Mouse (Mus musculus) mesoderm, embryonic 11.5 days (tissue): ENCODE measurements around the gene Tmem59l.
A peak's percentile ranks its signal among the peaks of the same experiment; 100 is the strongest.

Source experiments
- DNase-seq: peaks from one replicate; pipeline ENCODE4 v3.0.0-alpha.2; 2012; ENCODE audit warnings: low read depth, low spot score

The Tmem59l gene

GRCm38 (mm10) chr8:70488931-70489470, 1.8 kb upstream of the Tmem59l start:
- DNase-seq, result no peak

GRCm38 (mm10) chr8:70487993-70488796, 1.0 kb upstream of the Tmem59l start:
- no peak for DNase-seq

- no peak for DNase-seq
These were observed 922 bp downstream of the Tmem59l start for GRCm38 (mm10) chr8:70486191-70486681.

- no peak for DNase-seq
These were observed 4.2 kb downstream of the Tmem59l start for GRCm38 (mm10) chr8:70482943-70483342.

- DNase-seq, result no peak
These were observed 5.2 kb downstream of the Tmem59l start for GRCm38 (mm10) chr8:70481908-70482307.

GRCm38 (mm10) chr8:70477269-70477982, 9.7 kb downstream of the Tmem59l start:
- no peak for DNase-seq

GRCm38 (mm10) chr8:70476333-70477268, 10.6 kb downstream of the Tmem59l start, which contains the start of gene Klhl26:
Gene Klhl26 (minus strand): TSS chr8:70476968.
- DNase-seq, result peak; percentile 93

GRCm38 (mm10) chr8:70471856-70472255, 15.3 kb downstream of the Tmem59l start:
- DNase-seq, result no peak

- DNase-seq, result no peak
These were observed 17.2 kb downstream of the Tmem59l start for GRCm38 (mm10) chr8:70469938-70470337.

- no peak for DNase-seq
These were observed 17.8 kb downstream of the Tmem59l start for GRCm38 (mm10) chr8:70469295-70469916.

GRCm38 (mm10) chr8:70468733-70469132, 18.4 kb downstream of the Tmem59l start:
- DNase-seq, result no peak

- DNase-seq, result no peak
These were observed 19.3 kb downstream of the Tmem59l start for GRCm38 (mm10) chr8:70467907-70468306.

GRCm38 (mm10) chr8:70467229-70467725, 19.9 kb downstream of the Tmem59l start:
- DNase-seq, result peak; percentile 7

- DNase-seq, result no peak
These were observed 20.4 kb downstream of the Tmem59l start for GRCm38 (mm10) chr8:70466771-70467170.

GRCm38 (mm10) chr8:70466305-70466704, 20.9 kb downstream of the Tmem59l start:
- no peak for DNase-seq

- DNase-seq, result no peak
These were observed 21.5 kb downstream of the Tmem59l start for GRCm38 (mm10) chr8:70465701-70466100.

- DNase-seq, result no peak
These were observed 23.0 kb downstream of the Tmem59l start for GRCm38 (mm10) chr8:70464162-70464561.

GRCm38 (mm10) chr8:70463306-70463705, 23.9 kb downstream of the Tmem59l start:
- no peak for DNase-seq

GRCm38 (mm10) chr8:70462516-70462813, 24.7 kb downstream of the Tmem59l start:
- DNase-seq, result no peak

GRCm38 (mm10) chr8:70461765-70462515, 25.2 kb downstream of the Tmem59l start:
- DNase-seq, result no peak
